Mouse (Mus musculus): Measurements from ENCODE around the gene Atrnl1.

GRCm38 (mm10) chr19:58180773-58181172 lies 569.9 kb downstream of the Atrnl1 start:
- TF ChIP-seq GATA1 (IDR thresholded peaks at IDR 0.05; ENCODE audit: borderline replicate concordance, low read length) (no peak), FLI1 (IDR thresholded peaks at IDR 0.05; ENCODE audit: low read length) (no peak)

Data from megakaryocyte, embryonic 14.5 days (primary cell).